In the genomic region with DNA sequence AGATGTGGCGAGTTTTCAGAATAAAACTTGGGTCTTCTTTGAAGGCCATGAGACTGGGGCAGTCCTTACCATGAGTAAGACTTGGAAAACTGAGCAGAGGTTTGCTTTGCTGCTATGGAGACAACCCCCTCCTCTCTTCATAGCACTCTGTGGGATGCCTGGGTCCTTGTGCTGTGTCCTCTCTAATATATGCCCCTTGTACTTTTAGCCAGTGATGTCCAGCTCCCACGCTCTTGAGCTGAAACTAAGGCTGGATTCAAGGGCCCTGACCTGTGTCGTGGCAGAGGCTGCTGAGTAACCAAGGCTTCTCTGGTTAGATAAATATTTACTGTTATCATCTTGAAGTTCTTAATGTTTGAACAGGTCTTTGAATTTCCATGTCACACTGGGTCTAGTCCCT, we compare ENCODE assay signal across 27 mouse cellular contexts.
"Had no signal": no experiment of that assay in that cellular context is flagged by ENCODE, and none has a peak within 500 bp of the region (broad histone marks: within the 10 kb centered on the region; RNA-seq: fewer than 3 reads in every experiment).

No protein-coding gene starts in this region.

- ATAC-seq: forebrain, embryonic 13.5 days; forebrain, embryonic 14.5 days; forebrain, embryonic 15.5 days; forebrain, embryonic 16.5 days; forebrain, postnatal 0 days had no signal

- H3K4me1 ChIP-seq: embryonic facial prominence, embryonic 12.5 days; embryonic facial prominence, embryonic 13.5 days; embryonic facial prominence, embryonic 15.5 days; forebrain, embryonic 15.5 days had no signal

- H3K27ac ChIP-seq: embryonic facial prominence, embryonic 10.5 days; embryonic facial prominence, embryonic 12.5 days; embryonic facial prominence, embryonic 13.5 days; embryonic facial prominence, embryonic 15.5 days; forebrain, embryonic 10.5 days; forebrain, embryonic 12.5 days; forebrain, embryonic 13.5 days; forebrain, embryonic 15.5 days; gastrocnemius, adult 2 months had no signal

- H3K36me3 ChIP-seq: embryonic facial prominence, embryonic 10.5 days; embryonic facial prominence, embryonic 12.5 days; embryonic facial prominence, embryonic 13.5 days; embryonic facial prominence, embryonic 15.5 days; forebrain, embryonic 10.5 days; forebrain, embryonic 12.5 days; forebrain, embryonic 15.5 days had no signal

- DNase-seq: cerebellum, adult 2 months; cerebellum, adult 8-10 months; cerebellum, adult 9-10 months; cerebellum, adult 9-11 months; cerebellum, postnatal 10 days; cerebellum, postnatal 14 days; cerebellum, postnatal 25 days; cerebellum, postnatal 36 days; embryo, embryonic 11 days; forebrain, postnatal 0 days; gastrocnemius, adult 2 months; gastrocnemius, postnatal 10 days; gastrocnemius, postnatal 14 days; gastrocnemius, postnatal 25 days; gastrocnemius, postnatal 36 days; heart, adult 18-20 months had no signal

- H3K27me3 ChIP-seq: embryonic facial prominence, embryonic 12.5 days; embryonic facial prominence, embryonic 13.5 days; embryonic facial prominence, embryonic 15.5 days; forebrain, embryonic 12.5 days; forebrain, embryonic 13.5 days; forebrain, embryonic 15.5 days had no signal

- H3K9ac ChIP-seq: embryonic facial prominence, embryonic 12.5 days; embryonic facial prominence, embryonic 13.5 days; embryonic facial prominence, embryonic 15.5 days; forebrain, embryonic 12.5 days; forebrain, embryonic 13.5 days; forebrain, embryonic 15.5 days; forebrain, postnatal 0 days had no signal

- H3K9me3 ChIP-seq: embryonic facial prominence, embryonic 10.5 days; embryonic facial prominence, embryonic 12.5 days; embryonic facial prominence, embryonic 13.5 days; embryonic facial prominence, embryonic 15.5 days; forebrain, embryonic 10.5 days; forebrain, embryonic 12.5 days; forebrain, embryonic 13.5 days; forebrain, embryonic 15.5 days had no signal

- H3K4me3 ChIP-seq: embryonic facial prominence, embryonic 10.5 days; embryonic facial prominence, embryonic 12.5 days; embryonic facial prominence, embryonic 13.5 days; embryonic facial prominence, embryonic 15.5 days; erythroblast, embryonic 14.5 days; forebrain, embryonic 10.5 days; forebrain, embryonic 12.5 days; forebrain, embryonic 13.5 days; forebrain, embryonic 15.5 days; gastrocnemius, adult 2 months had no signal

- H3K4me2 ChIP-seq: embryonic facial prominence, embryonic 12.5 days; embryonic facial prominence, embryonic 13.5 days; embryonic facial prominence, embryonic 15.5 days; forebrain, embryonic 12.5 days; forebrain, embryonic 13.5 days; forebrain, embryonic 15.5 days had no signal
